Mouse (Mus musculus): ENCODE data around the gene Scly. TPM values are rescaled to one million over a fixed set of nuclear protein-coding genes. Genes with fewer than 3 reads are reported as not detected.

Gene Scly
- polyA plus RNA-seq, 1 experiment, result 22.9 TPM

DNA sequence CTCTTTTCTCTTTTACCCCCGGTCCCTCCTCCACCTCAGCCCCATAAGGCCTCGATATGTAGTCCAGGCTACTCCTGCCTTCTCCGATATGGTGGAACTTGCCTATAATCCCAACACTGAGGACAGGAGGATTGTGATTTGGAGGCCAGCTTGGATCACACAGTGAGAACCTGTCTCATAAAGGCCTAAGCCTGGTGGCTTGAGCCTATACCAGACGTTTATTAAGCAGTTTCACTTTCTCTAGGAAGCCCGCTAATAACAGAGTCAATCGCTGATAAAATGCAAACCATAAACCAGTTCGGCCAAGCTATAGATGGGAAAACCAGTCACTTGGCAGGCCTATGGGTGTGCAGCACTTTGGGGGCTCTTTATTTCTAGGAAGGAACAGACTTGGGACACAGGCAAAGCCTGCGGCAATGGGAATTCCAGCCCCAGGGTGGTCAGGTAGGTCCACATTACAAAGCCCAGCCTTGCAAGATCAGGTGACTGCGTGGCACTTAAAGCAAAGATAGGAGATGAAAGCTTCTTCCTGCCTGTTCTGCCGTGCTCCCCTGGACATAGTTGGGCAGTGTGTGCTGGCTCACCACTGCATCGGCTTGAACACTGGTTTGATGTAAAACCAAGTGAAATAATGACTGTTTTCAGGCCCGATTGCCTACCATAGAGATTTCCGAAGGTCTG lies 1.0 kb downstream of the Scly start:
- WGBS, result 55% methylated on average over 13 of the region's 13 CpGs
- DNase-seq (ENCODE audit: low read depth, low spot score), result no peak

DNA sequence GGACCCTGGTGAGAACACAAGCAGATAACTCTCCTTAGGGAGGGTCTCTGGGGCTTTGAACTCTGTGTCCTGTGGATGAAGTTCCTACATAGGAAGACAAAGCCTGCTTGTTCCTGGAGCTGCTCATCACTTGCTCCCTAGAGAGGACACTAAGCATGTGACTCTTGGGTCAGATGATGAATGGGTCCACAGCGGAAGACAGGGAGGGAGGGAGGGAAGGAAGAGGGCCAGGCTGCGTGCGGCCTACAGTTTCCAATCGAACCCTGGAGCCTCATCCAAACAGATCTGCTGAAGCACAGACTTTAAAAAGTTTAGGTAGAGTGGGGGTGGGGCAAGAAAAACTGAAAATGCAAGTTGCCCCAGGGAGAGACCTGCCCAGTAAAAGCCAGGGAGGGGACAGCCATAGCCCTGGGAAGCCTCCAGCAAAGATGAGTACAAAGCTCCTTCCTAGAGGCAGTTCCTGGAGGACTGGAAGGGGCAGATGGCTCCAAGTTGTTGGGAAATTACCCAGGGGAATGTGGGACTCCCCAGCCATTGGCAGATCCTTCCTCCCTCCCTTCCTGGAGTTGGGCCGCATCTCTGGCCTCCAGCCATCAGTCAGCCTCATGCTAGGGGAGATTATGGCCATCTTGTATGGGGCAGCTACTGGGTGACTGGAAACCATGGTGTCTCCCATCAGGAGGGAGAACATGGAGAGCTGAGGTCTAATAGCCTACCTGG lies 1.7 kb downstream of the Scly start:
- DNase-seq (ENCODE audit: low read depth, low spot score), result no peak
- WGBS, result 65% methylated on average over 5 of the region's 5 CpGs

DNA sequence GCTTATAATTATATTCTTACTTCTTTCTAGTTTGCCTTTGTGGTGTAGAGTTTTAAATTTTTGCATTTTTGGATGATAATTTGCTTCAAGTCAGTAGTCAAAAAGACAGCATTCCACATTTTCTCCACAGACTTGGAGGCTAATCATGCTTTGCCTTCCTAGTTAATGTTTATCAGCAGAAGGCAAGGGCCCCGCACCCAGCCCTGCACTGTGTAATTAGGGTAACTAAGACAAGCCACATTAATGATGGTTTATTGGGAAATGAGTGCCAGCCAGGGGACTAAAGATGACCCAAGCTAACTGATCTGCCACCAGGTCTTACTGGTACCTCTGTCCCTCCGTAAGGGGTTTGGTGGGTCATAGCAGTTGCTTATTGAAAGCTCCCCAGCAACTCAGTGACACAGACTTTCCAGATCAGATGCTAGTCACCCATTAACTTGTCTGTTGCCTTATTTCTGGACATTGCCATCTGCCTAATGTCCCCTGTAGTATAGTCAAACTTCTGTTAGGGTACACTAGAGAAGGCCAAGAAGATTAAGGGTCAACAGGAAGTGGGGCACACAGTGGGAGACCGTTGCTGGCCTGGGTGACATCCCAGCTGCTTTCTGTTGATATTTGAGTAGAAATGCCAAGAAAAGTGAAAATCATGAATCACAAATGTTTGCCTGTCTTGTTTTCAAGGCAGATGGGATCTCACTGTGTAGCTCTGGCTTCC lies 3.2 kb downstream of the Scly start:
- no peak for DNase-seq (ENCODE audit: low read depth, low spot score)
- 51% methylated on average over 3 of the region's 3 CpGs for WGBS

DNA sequence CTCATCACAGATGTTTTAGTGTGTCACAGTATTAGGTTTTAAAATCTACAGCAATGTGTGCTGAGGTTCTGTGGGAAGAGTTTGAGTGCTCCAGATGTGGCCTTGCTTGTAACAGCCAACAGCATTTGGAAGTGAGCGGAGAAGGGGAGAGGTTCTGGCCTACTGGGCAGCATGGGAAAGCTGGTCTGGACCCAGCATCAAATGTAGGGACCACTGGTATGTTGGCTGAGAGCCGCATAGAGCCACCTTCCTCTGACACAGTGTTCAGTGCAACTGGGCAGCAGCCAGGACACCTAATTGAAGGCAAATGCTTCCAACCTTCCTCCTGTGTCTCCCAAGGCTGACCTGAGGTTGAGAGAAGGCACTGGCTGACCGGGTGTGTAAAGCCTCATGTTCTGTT lies 3.9 kb downstream of the Scly start:
- WGBS, result 82% methylated on average over 3 of the region's 3 CpGs
- no peak for DNase-seq (ENCODE audit: low read depth, low spot score)

DNA sequence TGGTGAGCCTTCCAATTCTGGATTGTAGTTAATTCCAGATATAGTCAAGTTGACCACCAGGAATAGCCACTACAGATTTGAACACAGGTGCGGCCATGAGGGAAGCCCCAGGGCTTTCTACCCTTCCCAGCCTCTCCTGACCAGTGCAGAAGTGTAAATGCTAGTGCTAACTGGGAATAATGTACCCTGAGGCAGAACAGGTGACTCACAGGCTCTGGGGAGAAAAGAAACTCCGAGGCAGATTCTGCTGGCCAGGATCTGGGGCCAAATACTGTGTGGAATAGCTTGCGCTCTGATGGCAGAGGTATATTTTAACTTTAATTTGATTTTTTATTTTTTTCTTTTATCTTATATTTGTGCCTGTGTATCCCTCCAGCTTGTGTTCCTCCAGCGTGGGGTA lies 6.5 kb downstream of the Scly start:
- DNase-seq (ENCODE audit: low read depth, low spot score), result no peak
- WGBS, result 90% methylated on average over 4 of the region's 4 CpGs

DNA sequence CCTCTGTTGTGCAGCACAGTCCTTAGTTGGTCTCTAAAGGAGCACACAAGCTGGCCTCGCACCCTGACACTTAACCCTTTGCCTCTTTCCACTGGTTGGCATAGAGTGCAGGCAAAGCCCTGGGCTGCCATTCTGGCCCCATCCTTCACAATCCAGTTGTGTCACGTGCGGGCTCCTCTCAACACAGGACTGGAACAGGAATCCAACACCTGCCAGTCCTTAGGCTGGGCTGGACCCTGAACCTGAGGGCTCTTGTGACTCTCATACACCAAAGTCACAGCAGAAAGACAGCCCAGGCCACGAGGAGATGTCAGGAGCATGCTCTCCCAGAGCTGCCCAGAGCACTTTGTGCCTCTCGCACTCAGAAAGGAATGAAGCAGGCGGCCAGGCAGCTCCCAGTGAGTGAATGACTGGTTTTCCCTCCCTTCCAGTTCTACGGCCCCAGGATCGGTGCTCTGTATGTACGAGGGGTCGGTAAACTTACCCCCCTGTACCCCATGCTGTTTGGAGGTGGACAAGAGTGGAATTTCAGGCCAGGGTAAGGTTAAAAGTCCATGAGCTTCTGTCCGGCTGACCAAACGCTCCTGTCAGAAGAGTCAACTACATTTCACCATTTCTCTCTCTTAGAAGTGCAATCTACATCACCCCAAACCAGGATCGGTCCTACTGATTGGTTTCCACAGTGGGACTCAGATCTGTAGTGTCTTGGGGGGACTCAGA lies 11.4 kb downstream of the Scly start:
- no peak for DNase-seq (ENCODE audit: low read depth, low spot score)

DNA sequence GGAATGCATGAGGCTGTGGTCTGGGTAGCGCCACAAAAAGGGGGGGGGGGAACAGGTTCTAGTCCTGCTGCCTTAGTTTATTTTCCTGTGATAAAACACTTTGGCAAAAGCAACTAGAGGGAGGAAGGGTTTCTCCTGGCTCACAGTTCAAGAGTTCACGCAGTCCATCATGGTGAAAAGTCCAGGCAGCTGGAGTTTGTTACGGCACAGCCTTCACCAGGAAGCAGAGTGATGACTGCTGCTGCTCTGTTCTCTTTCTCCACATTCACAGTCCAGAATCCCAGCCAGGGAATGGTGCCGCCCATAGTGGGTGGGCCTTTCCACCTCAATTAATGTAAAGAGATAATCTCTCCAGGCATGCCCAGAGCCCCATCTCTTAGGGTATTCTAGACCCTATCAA lies 14.1 kb downstream of the Scly start:
- DNase-seq (ENCODE audit: low read depth, low spot score), result no peak
- 95% methylated on average over 4 of the region's 4 CpGs for WGBS

More for the DNA sequence above, 11.4 kb downstream of the Scly start:
- WGBS, result 93% methylated on average over 13 of the region's 13 CpGs

DNA sequence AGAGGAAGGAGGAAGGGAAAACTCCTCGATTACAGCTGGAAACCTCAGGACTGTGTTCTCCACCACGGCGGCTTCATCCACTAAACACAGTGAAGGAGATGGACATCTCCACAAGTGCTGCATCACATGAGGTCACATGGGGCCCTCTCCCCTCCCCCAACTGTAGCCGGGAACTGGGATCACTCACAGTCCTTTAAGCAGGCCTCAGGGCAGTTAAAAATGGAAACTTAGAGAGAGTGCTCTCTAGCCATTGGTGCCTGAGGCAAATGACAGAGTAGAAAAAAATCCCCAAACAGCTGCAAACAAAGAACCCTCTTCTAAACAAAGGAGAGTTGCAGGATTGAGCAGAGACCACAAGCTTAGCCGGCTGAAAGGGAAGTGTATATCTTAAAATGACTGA lies 15.1 kb downstream of the Scly start:
- no peak for DNase-seq (ENCODE audit: low read depth, low spot score)
- 57% methylated on average over 5 of the region's 5 CpGs for WGBS

DNA sequence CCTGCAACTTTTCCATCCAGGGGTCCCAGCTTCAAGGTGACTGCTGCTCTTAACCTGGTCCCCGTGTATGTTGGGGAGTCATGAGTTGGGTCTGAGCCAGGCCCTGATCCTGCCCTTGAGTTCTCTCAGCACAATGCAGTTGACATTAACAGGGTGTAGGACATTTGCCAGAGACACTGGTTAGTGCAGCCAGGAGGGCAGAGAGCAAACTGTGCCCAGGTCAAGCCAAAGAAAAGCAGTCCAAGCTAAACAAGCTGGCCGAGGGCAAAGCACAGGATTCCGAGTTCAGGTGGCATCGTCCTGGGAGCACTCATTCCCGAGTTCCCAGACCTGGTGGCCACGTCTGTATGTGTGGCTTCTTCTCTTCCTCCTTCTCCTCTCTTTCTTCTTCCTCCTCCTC lies 19.5 kb downstream of the Scly start:
- 77% methylated on average over 6 of the region's 6 CpGs for WGBS
- DNase-seq (ENCODE audit: low read depth, low spot score), result no peak

DNA sequence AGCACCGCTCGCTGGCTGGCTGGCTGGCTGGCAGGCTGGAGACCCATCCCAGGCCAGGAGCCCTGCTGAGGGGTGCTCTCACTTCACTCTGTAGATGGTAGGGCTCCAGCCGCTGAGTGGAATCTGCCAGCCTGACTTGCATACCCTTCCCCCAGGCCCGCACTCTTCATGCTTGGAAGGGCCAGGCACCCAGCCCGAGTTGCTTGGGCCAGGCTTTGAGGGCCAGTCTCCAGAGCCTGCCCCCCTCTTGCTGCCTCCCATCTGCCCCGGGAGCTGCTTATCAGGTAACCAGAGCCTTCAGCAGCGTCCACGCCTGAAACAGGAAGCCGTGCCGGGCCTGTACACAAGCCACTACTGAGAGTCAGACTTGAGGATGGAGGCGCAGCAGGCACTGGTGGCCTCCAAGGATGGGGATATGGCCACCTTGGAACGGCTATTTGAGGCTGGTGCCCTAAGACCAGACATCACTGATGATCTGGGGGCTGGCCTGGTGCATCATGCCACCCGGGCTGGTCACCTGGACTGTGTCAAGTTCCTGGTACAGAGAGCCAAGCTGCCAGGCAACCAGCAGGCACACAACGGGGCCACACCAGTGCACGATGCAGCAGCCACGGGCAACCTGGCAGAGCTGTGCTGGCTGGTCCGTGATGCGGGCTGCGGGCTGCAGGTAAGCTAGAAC lies 23.8 kb downstream of the Scly start, which contains the start of gene Espnl:
TSS of gene Espnl (plus strand) at position 316 of the 679 bp plus-strand sequence.
- no peak for DNase-seq (ENCODE audit: low read depth, low spot score)
- WGBS, result 55% methylated on average over 19 of the region's 19 CpGs

DNA sequence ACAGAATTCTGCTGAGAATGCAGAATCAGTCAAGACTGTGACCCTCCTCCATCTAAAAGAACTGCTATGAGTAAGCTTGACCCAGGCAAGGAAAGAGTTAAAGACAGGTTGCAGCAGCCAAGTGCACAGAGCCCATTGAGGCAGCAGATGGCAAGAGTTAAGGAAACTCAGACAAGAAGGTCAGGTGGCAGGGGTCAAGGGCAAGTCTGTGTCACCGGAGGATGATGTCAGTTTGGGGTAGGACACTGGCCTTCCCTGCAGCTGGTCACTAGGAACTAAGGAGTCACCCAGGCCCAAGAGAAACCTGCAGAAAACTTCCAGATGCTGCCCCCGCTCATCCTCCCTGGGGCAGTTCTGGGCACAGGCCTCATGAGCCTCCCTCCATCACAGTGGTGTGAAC lies 26.5 kb downstream of the Scly start:
- WGBS, result 69% methylated on average over 2 of the region's 2 CpGs
- no peak for DNase-seq (ENCODE audit: low read depth, low spot score)

DNA sequence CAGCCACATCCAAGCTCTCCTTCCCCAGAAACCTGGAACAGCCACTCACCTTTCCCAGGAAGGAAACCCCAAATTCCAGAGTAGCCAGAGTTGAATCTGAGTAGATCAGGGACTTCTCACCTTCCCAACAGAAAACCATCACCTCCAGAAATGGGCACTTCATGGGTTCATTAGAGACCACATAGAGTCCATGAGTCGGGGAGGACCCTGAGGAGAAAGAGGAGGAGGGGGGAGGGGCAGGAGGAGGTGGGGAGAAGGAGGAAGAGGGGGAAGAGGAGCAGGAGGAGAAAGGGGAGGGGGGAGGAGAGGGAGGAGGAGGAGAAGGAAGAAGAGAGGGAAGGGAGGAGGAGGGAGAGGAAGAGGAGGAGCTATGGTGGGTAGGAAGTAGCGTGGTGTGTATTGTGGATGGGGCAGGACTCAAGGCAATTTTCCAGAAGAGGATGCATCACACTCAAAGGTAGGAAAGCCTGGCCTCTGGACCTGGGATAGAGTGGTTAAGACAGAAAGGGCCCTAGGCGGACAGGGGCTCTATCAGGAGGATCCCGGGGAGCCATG lies 27.4 kb downstream of the Scly start:
- DNase-seq (ENCODE audit: low read depth, low spot score), result no peak
- 68% methylated on average over 4 of the region's 4 CpGs for WGBS

DNA sequence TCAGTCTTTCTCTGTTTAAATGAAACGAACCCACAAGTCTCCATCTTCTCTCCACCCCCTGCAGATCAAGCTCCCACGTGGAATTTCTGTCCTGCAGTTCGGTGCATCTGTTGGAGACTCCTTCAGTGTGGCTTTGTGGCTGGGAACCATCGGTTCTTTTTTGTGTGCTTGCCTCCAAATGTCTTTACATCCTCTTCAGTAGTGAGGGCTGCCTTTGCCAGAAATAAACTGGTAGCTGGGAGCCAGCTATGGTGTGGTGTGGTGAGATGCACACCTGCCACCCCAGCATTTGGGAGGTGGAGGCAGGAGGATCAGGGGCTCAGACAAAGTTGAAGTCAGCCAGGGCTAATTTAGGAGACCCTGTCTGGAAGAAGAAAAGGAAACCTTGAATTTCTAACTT lies 34.0 kb downstream of the Scly start:
- WGBS, result 55% methylated on average over 4 of the region's 4 CpGs
- DNase-seq (ENCODE audit: low read depth, low spot score), result no peak

DNA sequence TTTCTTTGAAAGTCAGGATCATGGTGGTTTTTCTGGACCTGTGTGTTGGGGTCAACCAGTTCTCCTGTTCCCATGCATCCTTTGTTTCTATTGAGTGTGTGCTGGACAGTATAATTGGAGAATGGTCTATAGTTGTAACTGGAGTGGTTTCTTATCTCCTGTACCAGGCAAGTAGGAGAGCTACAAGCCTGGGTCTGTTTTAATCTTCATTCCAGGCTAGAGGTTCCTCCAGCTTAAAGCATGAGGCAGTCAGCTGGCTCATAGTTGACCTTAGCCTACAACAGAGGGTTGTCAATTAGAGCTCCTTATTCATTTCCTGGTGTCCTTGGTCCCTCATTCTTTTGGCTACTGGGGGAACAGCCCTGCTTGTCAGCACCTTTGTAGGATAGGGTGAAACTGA lies 35.4 kb downstream of the Scly start:
- DNase-seq (ENCODE audit: low read depth, low spot score), result no peak

DNA sequence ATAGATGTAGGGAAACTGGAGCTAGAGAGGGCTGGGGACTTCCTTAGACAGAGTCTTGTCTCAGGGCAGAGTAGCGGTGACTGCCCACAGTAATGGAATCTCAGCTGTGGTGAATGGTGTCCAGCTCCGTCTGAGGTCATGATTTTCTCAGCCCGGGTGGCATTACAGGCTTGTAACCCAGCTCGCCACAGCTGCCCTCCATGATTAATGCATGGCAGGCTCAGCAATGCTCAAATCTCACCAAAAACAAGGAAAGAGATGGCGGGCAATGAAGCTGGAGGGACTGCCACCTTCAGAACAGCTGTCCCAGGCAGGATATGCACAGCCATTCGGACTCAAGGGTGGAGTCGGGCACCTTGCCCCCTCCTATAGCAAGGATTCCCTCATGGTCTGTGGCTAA lies 39.2 kb downstream of the Scly start:
- DNase-seq (ENCODE audit: low read depth, low spot score), result no peak
- 88% methylated on average over 7 of the region's 7 CpGs for WGBS

DNA sequence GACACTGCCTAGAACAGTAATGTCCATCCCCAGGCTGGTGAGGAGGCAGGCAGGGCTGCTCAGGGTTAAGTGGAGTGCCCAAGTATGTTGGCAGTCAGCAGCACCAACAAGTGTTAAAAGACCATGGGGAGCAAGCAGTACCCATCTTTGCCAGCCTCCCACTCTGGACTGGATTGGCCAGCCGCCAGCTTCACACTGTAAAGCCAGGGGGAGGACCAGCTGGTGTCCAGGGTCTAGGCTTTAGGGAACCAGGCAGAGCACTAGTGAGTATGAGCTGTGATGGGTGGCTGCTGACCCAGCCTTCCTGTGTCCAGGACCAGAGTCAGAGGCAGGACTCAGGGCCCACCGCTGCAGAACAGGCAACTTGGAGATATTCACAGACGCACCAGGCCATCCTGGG lies 45.9 kb downstream of the Scly start:
- WGBS, result 84% methylated on average over 3 of the region's 3 CpGs
- DNase-seq (ENCODE audit: low read depth, low spot score), result no peak

DNA sequence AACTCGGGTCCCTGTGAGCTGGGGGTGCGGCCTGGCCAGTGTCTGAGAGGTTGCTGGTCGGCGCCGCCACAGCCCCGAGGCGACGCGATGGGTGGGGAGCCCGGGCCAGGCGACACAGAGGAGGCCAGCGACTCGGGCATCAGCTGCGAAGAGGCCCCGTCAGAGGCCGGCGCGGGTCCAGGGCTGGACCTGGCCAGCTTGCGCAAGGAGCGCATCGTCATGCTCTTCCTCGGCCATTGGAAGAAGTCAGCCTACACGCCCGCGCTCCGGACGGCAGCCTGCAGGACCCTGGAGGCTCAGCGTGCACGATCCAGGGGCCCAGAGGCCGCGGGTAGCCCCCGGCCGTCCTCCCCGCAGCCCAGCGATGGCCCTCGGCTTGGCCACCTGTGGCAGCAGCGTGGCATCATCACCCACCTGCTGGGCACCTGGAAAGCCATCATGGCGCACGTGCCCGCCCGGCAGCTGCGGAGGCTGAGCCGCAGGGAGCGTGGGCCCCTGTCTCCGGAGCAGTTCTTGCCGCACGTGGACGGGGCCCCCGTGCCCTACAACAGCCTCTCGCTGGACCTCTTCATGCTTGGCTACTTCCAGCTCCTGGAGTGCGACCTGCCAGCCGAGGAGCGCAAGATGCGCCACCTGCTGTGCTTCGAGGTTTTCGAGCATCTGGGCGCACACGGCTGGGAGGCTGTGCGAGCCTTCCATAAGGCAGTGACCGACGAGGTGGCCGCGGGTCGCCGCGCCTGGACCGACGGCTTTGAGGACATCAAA lies 47.0 kb downstream of the Scly start:
- WGBS, result 4% methylated on average over 68 of the region's 68 CpGs
- DNase-seq (ENCODE audit: low read depth, low spot score), result no peak

DNA sequence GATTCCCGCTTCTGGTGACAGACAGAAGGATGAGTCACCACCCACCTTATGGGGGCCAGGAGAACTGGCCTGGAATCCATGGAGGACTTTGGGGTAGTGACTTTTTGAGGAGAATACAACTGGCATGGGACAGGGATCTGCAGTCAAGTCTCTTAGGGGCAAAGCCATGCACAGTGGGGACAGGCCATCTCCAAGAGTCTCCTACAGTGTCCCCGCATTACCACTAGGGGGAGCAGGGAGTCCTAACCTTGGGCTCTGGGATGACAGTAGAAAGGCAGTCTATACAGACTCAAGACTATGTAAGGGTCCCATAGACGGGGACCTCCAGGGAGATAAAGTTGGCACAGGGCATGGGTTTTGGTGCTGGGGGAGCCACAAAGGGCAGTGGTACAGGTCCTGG lies 48.8 kb downstream of the Scly start:
- DNase-seq (ENCODE audit: low read depth, low spot score), result no peak
- 33% methylated on average over 3 of the region's 3 CpGs for WGBS

DNA sequence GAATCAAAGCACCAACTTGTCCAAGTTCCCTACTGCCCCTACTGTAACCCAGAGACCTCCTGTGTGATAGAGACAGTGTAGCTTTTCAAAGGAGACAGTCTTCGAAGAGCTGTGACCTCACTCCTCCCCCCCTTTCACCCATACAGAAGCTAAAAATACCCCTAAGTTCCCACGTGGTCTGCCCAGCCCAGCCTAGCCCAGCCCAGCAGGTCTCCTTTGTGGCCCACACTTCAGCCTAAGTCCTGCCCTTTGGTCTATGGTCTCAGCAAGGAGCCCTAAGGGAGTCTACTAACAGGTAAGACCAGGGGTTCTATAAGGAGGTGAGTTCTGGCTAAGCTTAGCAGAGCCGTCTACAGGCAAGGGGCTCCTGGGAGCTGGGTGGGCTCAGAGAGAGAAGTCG lies 52.7 kb downstream of the Scly start, which contains the start of gene Klhl30:
TSS of gene Klhl30 (plus strand) at position 176 of the 400 bp plus-strand sequence.
- DNase-seq (ENCODE audit: low read depth, low spot score), result no peak
- 55% methylated on average over 4 of the region's 4 CpGs for WGBS
